Mouse (Mus musculus): ENCODE data around the gene 4930524B15Rik.
"Not testable (repeated sequence)": the region's sequence is repeated elsewhere in the genome, so short reads cannot be mapped to it uniquely, and the experiment has no call there.

4930524B15Rik gene

GRCm38 (mm10) chr11:31982247-31982943 lies 17.0 kb downstream of the 4930524B15Rik start:
- in situ Hi-C loops (cut with MboI; ENCODE audit: low sequenced_read_pairs): not testable (repeated sequence)

DNA sequence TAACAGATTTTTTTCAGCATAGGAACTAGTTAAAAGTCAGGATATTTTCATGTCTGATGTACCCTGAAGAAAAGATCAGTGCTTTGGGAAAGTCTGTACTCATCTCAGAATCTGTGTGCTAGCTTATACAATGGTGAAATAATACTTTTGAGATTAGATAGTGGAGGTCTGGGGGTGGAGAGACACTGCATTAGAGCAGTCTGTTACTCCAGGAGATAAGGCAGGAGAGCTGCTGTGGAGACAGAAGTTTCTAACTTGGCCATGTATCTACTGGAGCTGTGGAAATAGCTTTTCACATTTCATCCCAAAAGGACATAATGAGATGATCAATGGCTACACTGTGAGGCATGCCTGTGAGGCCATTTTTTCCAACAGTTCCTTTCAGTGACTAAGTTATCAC lies 17.9 kb downstream of the 4930524B15Rik start:
- in situ Hi-C loops (cut with MboI; ENCODE audit: low sequenced_read_pairs): no loop called here

DNA sequence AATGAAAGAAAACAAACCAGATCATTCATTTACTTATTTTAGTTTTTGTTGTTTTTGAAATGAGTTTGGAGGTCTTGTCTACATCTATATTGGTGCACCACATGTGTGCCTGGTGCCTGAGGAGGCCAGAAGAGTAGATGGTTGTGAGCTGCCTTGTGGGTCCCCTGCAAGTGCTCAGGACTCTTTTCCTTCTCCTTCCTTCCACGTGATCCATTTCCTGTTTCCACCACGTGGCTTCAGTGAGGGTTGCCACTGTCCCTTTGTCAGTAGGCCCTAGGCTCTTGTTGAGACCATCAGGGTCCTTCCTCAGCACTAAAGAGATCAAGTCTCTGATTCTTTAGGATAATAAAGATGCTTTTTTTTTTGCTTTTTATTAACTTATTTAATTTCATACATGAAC lies 19.4 kb downstream of the 4930524B15Rik start:
- in situ Hi-C loops (cut with MboI; ENCODE audit: low sequenced_read_pairs): no loop called here

- in situ Hi-C loops (cut with MboI; ENCODE audit: low sequenced_read_pairs): loop anchor here (10.0 kb wide), 1 partner anchor 142 kb away; no protein-coding TSS in a partner anchor
These were observed 27.1 kb downstream of the 4930524B15Rik start for GRCm38 (mm10) chr11:31992535-31992934.

DNA sequence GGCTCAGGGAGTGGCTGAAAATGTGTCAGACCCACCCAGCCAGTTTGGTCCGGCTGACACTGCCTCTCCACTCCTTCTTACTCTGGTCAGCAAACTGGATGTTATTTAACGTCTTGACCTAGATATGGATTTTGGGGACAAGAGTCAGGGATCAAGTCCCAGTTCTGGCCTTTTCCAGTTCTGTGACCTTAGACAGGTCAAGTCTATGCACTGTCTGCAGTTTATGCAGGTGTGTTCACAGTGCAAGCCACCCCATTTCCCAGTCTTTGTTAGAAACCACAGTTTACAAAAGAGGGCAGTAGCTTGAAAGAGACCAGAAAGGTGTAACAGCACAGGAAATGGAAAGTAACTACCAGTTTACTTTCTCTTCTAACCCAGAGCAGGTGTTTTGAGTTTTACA lies 34.3 kb downstream of the 4930524B15Rik start:
- in situ Hi-C loops (cut with MboI; ENCODE audit: low sequenced_read_pairs): loop anchor here (10.0 kb wide), 1 partner anchor 135 kb away; no protein-coding TSS in a partner anchor

GRCm38 (mm10) chr11:32000281-32000680 lies 34.9 kb downstream of the 4930524B15Rik start, which contains the start of gene Nsg2:
TSS of gene Nsg2 (plus strand) at chr11:32000463.
- in situ Hi-C loops (cut with MboI; ENCODE audit: low sequenced_read_pairs): no loop called here

- in situ Hi-C loops (cut with MboI; ENCODE audit: low sequenced_read_pairs): no loop called here
These were observed 36.0 kb downstream of the 4930524B15Rik start for GRCm38 (mm10) chr11:32001181-32001910.

GRCm38 (mm10) chr11:32002670-32003072 lies 37.3 kb downstream of the 4930524B15Rik start:
- in situ Hi-C loops (cut with MboI; ENCODE audit: low sequenced_read_pairs): no loop called here

DNA sequence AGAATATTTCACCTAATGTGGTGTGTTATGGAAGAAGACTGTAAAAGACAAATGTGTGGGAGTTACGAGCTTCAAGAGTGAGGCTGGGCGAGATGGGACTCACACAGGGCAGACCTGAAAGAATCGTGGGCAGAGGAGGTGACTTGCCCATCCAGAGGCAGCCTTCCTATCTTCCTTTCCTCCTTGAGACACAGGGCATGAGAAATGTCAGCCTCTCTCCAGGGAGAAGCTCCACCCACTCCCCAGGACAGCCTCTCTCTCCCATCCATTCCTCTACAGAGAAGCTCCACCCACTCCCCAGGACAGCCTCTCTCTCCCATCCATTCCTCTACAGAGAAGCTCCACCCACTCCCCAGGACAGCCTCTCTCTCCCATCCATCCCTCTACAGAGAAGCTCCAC lies 42.7 kb downstream of the 4930524B15Rik start:
- in situ Hi-C loops (cut with MboI; ENCODE audit: low sequenced_read_pairs): not testable (repeated sequence)

GRCm38 (mm10) chr11:32008852-32009251 lies 43.5 kb downstream of the 4930524B15Rik start:
- in situ Hi-C loops (cut with MboI; ENCODE audit: low sequenced_read_pairs): no loop called here

GRCm38 (mm10) chr11:32009961-32010662 lies 44.7 kb downstream of the 4930524B15Rik start:
- in situ Hi-C loops (cut with MboI; ENCODE audit: low sequenced_read_pairs): no loop called here

- in situ Hi-C loops (cut with MboI; ENCODE audit: low sequenced_read_pairs): no loop called here
These were observed 45.2 kb downstream of the 4930524B15Rik start for GRCm38 (mm10) chr11:32010663-32010970.

- in situ Hi-C loops (cut with MboI; ENCODE audit: low sequenced_read_pairs): no loop called here
These were observed 46.6 kb downstream of the 4930524B15Rik start for GRCm38 (mm10) chr11:32011867-32012603.

GRCm38 (mm10) chr11:32013014-32013427 lies 47.6 kb downstream of the 4930524B15Rik start:
- in situ Hi-C loops (cut with MboI; ENCODE audit: low sequenced_read_pairs): no loop called here

DNA sequence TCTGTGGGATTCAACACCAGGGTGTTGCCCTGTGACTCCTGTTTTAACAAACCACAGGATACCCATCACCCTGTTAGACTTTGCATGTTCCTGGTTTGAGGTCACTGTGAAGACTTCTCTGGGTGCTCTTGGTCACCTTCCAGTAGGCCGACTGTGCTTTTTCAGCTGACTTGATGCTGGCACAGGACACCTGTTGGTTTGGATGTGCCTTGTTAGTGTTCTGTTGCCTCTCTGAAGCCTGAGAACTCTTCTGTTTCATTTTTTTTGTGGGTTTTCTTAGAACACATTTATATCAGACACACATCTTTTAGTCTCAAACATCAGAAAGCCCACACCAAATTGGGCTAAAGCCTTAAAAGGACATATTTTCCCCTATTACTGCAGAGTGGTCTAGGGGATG lies 48.2 kb downstream of the 4930524B15Rik start:
- in situ Hi-C loops (cut with MboI; ENCODE audit: low sequenced_read_pairs): no loop called here

DNA sequence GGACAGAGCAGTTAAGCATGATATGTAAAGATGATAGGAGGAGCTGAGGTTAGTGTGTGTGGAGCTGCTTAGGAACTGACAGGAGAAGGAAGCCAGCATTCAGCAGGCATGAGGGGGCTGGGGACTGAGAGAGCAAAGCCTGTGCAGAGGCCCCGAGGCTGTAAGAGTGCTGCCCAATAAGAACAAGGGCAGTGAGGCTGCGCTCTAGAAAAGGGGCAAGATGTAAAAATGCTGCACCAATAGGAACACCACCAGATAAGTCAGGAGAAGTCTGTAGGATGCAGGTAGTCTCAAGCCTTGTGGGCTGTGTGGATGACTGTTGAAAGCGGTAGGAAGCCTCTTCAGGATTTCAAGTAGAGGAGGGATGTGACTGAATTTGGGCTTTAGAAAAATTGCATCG lies 52.8 kb downstream of the 4930524B15Rik start:
- in situ Hi-C loops (cut with MboI; ENCODE audit: low sequenced_read_pairs): no loop called here

GRCm38 (mm10) chr11:32020031-32020965 lies 54.9 kb downstream of the 4930524B15Rik start:
- in situ Hi-C loops (cut with MboI; ENCODE audit: low sequenced_read_pairs): no loop called here

GRCm38 (mm10) chr11:32026634-32027033 lies 61.2 kb downstream of the 4930524B15Rik start:
- in situ Hi-C loops (cut with MboI; ENCODE audit: low sequenced_read_pairs): no loop called here

DNA sequence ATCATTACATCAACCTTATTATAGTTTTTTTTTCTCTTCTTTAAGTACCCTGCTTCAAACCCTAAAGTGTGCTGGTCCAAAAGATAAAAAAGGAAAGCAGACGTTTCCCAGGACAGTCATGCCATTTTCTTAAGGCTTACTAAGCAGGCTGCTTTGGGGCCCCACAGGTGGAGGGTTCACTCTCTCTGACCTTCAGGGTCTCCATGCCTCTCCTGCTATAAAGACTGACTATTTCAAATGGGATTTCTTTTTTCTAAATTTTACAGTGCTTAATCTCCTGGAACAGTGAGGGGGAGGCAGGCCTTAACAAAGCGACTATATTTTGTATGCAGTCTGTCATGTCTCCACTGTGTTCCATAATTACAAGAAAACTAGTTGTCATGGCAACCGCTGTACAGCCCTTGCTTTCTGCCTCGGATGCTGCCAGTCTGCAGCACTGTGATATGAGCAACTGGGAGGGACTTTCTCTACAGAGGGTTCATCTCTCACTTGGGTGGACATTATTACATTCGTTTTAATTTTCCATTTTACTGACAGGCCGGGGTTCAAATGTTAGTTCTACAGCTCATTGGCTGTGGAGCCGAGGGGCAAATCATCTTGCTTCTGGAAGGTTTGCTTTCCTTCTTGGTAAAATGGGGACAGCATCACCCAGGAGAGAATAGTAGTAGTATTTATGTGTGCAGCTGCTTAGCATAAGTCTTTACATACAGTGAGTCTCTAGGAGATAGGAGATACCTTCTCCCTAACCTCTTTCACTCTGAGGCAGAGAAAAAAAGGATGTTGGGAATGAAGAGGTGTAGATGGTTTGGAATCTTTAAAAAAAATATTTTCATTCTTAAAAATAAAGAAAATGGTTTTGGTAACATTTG lies 62.3 kb downstream of the 4930524B15Rik start:
- in situ Hi-C loops (cut with MboI; ENCODE audit: low sequenced_read_pairs): no loop called here

All from CH12F3 (cell line).